Mouse (Mus musculus) gastrocnemius, adult 8-10 months (tissue): ENCODE data around the gene Zdhhc18. TPM values are rescaled to one million over a fixed set of nuclear protein-coding genes. Genes with fewer than 3 reads are reported as not detected.

ENCODE experiments used
- DNase-seq, 2 experiments: peaks; one replicate each; pipeline ENCODE4 v3.0.0; 2022; ENCODE audit warnings: low spot score in 2 of 2
- total RNA-seq, 4 experiments: library from RNA; stranded (reverse); gene quantifications; 2 replicates each; pipeline ENCODE4 v1.2.4; 2022

Zdhhc18 gene
- total RNA-seq, 4 experiments from 2014 or later: 25.7 to 48.0 (median 33.2) TPM

GRCm38 (mm10) chr4:133631071-133631768, 18.7 kb downstream of the Zdhhc18 start:
- no peak for DNase-seq

- DNase-seq: no peak
Measured at GRCm38 (mm10) chr4:133630326-133630920, 19.5 kb downstream of the Zdhhc18 start.

GRCm38 (mm10) chr4:133629191-133629590, 20.8 kb downstream of the Zdhhc18 start:
- DNase-seq: no peak

- DNase-seq: no peak
Measured at GRCm38 (mm10) chr4:133628517-133628916, 21.4 kb downstream of the Zdhhc18 start.

GRCm38 (mm10) chr4:133627039-133627438, 22.9 kb downstream of the Zdhhc18 start:
- no peak for DNase-seq

GRCm38 (mm10) chr4:133626621-133627020, 23.3 kb downstream of the Zdhhc18 start:
- no peak for DNase-seq

- no peak for DNase-seq
Measured at GRCm38 (mm10) chr4:133626221-133626620, 23.7 kb downstream of the Zdhhc18 start.

GRCm38 (mm10) chr4:133625621-133626071, 24.3 kb downstream of the Zdhhc18 start:
- DNase-seq: no peak

GRCm38 (mm10) chr4:133624830-133625229, 25.1 kb downstream of the Zdhhc18 start:
- DNase-seq: no peak

- no peak for DNase-seq
Measured at GRCm38 (mm10) chr4:133622161-133622695, 27.7 kb downstream of the Zdhhc18 start.

- no peak for DNase-seq
Measured at GRCm38 (mm10) chr4:133620668-133621067, 29.3 kb downstream of the Zdhhc18 start.

GRCm38 (mm10) chr4:133619473-133620136, 30.3 kb downstream of the Zdhhc18 start:
- no peak for DNase-seq

GRCm38 (mm10) chr4:133617936-133618335, 32.0 kb downstream of the Zdhhc18 start:
- DNase-seq: no peak

- DNase-seq: no peak
Measured at GRCm38 (mm10) chr4:133615416-133615815, 34.5 kb downstream of the Zdhhc18 start.

- DNase-seq: peak; percentile 21 to 45
Measured at GRCm38 (mm10) chr4:133614274-133614761, 35.6 kb downstream of the Zdhhc18 start.

GRCm38 (mm10) chr4:133613867-133614266, 36.1 kb downstream of the Zdhhc18 start:
- no peak for DNase-seq

- DNase-seq: no peak
Measured at GRCm38 (mm10) chr4:133613026-133613425, 36.9 kb downstream of the Zdhhc18 start.

GRCm38 (mm10) chr4:133612416-133612815, 37.5 kb downstream of the Zdhhc18 start:
- DNase-seq: no peak

- no peak for DNase-seq
Measured at GRCm38 (mm10) chr4:133611815-133612214, 38.1 kb downstream of the Zdhhc18 start.

- peak; percentile 42 to 69 for DNase-seq
Measured at GRCm38 (mm10) chr4:133609719-133610118, 40.2 kb downstream of the Zdhhc18 start.

- DNase-seq: no peak
Measured at GRCm38 (mm10) chr4:133607284-133607683, 42.7 kb downstream of the Zdhhc18 start.

GRCm38 (mm10) chr4:133605330-133605729, 44.6 kb downstream of the Zdhhc18 start:
- DNase-seq: no peak
